Mouse (Mus musculus) ES-E14 (cell line): ENCODE measurements at regions not wholly inside any gene's neighbourhood (a gene's known extent, or its start where the extent isn't known, plus 50 kb on each side); places are given as distances from the start of the nearest gene placed in this dataset.

Source experiments
- DNase-seq: peaks from one replicate; pipeline ENCODE4 v3.0.0-alpha.2; 2013; ENCODE audit warnings: low read depth, low spot score
- H3K27ac ChIP-seq: 2 replicates; pipeline ENCODE4 v1.5.1; 2012; ENCODE audit warnings: low read depth, mild to moderate bottlenecking, low read length, moderate library complexity, mixed read lengths; ENCODE audit not compliant: poor library complexity, insufficient read depth, severe bottlenecking
- H3K36me3 ChIP-seq: 2 replicates; pipeline ENCODE4 v1.6.1; 2012; ENCODE audit warnings: mild to moderate bottlenecking, low read length, moderate library complexity, mixed read lengths; ENCODE audit not compliant: control insufficient read depth, poor library complexity, insufficient read depth, severe bottlenecking
- H3K4me1 ChIP-seq, 2 experiments: fragments of 150-350 bp in 1 of 2; sonication (generic) in 1 of 2; 2 replicates each; pipeline ENCODE4 v1.6.1; 2012; ENCODE audit warnings: low read length in 2 of 2, mild to moderate bottlenecking in 1 of 2, mixed read lengths in 1 of 2; ENCODE audit not compliant: control insufficient read depth in 2 of 2, insufficient read depth in 2 of 2, poor library complexity in 1 of 2
- H3K4me3 ChIP-seq, 2 experiments: fragments of 150-350 bp in 1 of 2; sonication (generic) in 1 of 2; 2 replicates each; pipeline ENCODE4 v1.5.1; 2012; ENCODE audit warnings: low read length in 2 of 2, low read depth in 1 of 2, mild to moderate bottlenecking in 1 of 2, mixed read lengths in 1 of 2; ENCODE audit not compliant: insufficient read depth in 1 of 2, poor library complexity in 1 of 2, severe bottlenecking in 1 of 2
- H3K9ac ChIP-seq: 2 replicates; pipeline ENCODE4 v1.6.1; 2012; ENCODE audit warnings: low read depth, mild to moderate bottlenecking, low read length, mixed read lengths; ENCODE audit not compliant: poor library complexity, insufficient read depth, severe bottlenecking
- H3K9me3 ChIP-seq: fragments of 150-350 bp; sonication (generic); 2 replicates; pipeline ENCODE4 v1.6.1; 2012; ENCODE audit warnings: low read depth, mild to moderate bottlenecking, low read length; ENCODE audit not compliant: control insufficient read depth, insufficient read depth
- CHD2 ChIP-seq: IDR thresholded peaks from 2 replicates; pipeline ENCODE4 v1.6.1; 2014; ENCODE audit warnings: mild to moderate bottlenecking, low read depth, low read length, inconsistent platforms
- HCFC1 ChIP-seq: IDR thresholded peaks from 2 replicates; pipeline ENCODE4 v1.6.1; 2012; ENCODE audit warnings: low read length, inconsistent platforms, borderline replicate concordance; ENCODE audit not compliant: insufficient read depth
- MAFK ChIP-seq: IDR thresholded peaks from 2 replicates; pipeline ENCODE4 v1.6.1; 2014; ENCODE audit warnings: mild to moderate bottlenecking, low read depth, low read length, inconsistent platforms; ENCODE audit not compliant: insufficient read depth
- ZC3H11A ChIP-seq: IDR thresholded peaks from 2 replicates; pipeline ENCODE4 v1.6.1; 2012; ENCODE audit warnings: low read depth, mild to moderate bottlenecking, inconsistent platforms, low read length, borderline replicate concordance
- ZNF384 ChIP-seq: IDR thresholded peaks from 2 replicates; pipeline ENCODE4 v1.6.1; 2012; ENCODE audit warnings: low read depth, low read length, inconsistent platforms
- in situ Hi-C, 2 experiments: fragments of 600-800 bp; cut with MboI; formaldehyde crosslinking; loops; one replicate each; pipeline ENCODE4 v1.15.1; 2025; ENCODE audit warnings: low sequenced_read_pairs in 2 of 2, inconsistent platforms in 1 of 2; ENCODE audit not compliant: unreplicated experiment in 2 of 2

DNA sequence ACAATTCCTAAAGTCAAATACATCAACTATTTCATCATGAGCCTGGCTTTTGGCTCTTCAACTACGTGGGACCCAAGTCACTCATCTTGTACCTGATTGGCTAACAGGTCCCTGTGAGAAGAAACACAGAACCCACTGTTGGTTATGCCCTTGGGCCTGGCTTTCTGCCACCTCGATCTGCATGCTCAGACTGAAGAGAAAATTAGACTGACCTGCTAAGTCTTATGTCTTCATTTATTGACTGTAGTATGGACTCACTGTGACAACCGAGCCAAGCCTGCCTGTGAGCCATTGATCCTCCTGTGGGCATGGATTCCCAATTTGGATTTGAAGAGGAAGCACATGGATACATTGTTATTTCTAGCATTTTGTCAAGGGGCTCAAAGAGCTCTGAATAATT is 166.3 kb upstream of the Sox2 start:
- Histone ChIP-seq H3K27ac (no peak overlapping the region), H3K9me3 (no peaks in the 10 kb centered on the region), H3K36me3 (no peaks in the 10 kb centered on the region), H3K4me3 (no peak overlapping the region), H3K4me1 (peaks cover 0 to 4% of the 10 kb centered on the region in 2 experiments; a peak in 1 of 4 replicates), H3K9ac (no peak overlapping the region)
- in situ Hi-C loops = no loop called here
- no peak for DNase-seq
- TF ChIP-seq CHD2 (no peak), ZNF384 (no peak), HCFC1 (no peak), MAFK (no peak), ZC3H11A (no peak)

DNA sequence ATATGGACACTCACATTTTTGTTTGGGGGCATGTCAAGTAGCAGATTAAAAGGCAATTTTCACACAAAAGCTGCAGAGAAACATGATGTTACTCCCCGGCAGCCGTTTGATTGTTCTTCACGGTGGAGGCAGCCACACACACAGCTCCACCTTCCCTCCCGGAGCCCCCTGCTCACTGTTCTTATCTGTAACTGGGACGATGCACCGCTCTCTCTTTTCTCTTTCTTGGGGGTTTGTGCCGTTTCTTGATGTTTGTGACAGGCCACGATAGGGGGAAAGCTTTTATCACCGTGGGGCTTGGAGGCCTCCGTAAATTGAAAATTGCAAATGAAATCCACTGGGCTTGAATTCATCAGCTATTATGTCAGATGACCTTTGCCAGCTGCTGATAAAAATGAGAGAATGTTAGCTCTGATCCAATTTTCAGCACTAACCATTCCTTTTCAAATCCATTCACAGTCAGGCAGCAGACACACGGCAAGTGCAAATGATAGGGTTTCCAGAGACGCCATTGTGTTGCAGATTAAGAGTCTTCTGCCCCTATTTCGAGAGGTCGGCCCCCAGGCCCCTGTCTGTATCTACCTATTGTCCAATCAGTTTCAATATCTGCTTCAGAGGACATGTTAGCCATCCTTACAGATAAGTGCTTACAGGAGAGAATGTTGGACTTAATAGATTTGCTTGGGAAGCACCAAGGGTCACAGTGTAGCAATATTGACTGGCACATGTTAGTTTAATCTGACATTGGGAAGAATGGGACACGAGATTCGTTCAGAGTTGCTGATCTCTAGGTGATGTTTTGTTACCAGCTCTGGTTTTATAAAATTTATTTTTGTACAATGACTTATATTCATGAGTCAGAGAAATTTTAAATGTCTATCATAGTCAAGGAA is 168.1 kb upstream of the Sox2 start:
- no peak overlapping the region for H3K4me3 ChIP-seq
- no peaks in the 10 kb centered on the region for H3K9me3 ChIP-seq
- no peak overlapping the region for H3K9ac ChIP-seq
- DNase-seq = no peak
- in situ Hi-C loops = no loop called here
- H3K4me1 ChIP-seq = peaks cover 0 to 4% of the 10 kb centered on the region in 2 experiments; a peak in 1 of 4 replicates
- TF ChIP-seq HCFC1 (no peak), ZC3H11A (no peak), CHD2 (no peak), ZNF384 (no peak), MAFK (no peak)
- no peak overlapping the region for H3K27ac ChIP-seq
- no peaks in the 10 kb centered on the region for H3K36me3 ChIP-seq

DNA sequence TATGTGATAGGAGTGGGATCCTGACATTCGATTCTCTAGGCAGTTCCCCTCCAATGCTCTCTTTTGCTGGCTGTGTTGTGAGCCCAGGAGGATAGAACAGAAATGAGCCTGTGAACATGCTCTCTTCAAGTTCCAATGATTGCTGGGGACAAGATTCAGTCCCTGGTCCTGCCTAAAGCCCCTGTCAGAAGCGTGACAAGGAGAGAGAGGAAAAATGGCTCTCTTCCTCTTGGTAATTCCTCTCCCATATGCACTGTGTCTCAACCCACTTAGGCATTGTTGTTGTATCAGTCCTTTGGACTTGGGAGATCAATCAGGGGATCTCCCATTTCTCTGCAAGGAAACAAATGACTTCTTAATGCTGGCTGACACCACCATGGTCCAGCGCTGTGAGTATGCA is 168.9 kb upstream of the Sox2 start:
- no peak overlapping the region for H3K9ac ChIP-seq
- H3K27ac ChIP-seq = no peak overlapping the region
- no peaks in the 10 kb centered on the region for H3K36me3 ChIP-seq
- H3K4me1 ChIP-seq = peaks cover 0 to 2% of the 10 kb centered on the region in 2 experiments; a peak in 1 of 4 replicates
- H3K4me3 ChIP-seq = no peak overlapping the region
- no peak for DNase-seq
- TF ChIP-seq ZC3H11A (no peak), CHD2 (no peak), ZNF384 (no peak), HCFC1 (no peak), MAFK (no peak)
- H3K9me3 ChIP-seq = no peaks in the 10 kb centered on the region
- in situ Hi-C loops = no loop called here

DNA sequence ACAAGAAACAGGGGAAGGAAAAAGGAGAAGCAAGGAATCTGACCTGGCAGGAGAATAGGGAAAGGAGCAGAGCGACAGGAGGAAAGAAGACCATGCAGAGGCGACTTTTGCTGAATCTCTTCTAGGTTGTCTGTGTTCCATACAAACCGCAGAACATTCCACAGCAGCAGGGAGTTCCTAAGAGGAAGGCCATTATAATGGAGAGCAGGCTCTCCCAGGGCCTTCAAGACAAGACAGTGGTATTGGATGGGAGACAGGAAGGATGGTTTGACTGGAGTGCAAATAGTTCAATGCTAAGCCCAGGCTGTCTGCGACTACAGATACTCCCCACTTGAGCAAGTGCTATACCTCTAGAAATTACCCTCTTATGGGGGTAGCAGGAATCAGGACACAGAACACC is 176.1 kb upstream of the Sox2 start:
- Histone ChIP-seq H3K36me3 (no peaks in the 10 kb centered on the region), H3K9ac (no peak overlapping the region), H3K4me3 (no peak overlapping the region), H3K27ac (no peak overlapping the region), H3K9me3 (no peaks in the 10 kb centered on the region), H3K4me1 (no peaks in the 10 kb centered on the region; a peak in 2 of 4 replicates)
- no peak for TF ChIP-seq CHD2
- no peak for TF ChIP-seq ZC3H11A
- TF ChIP-seq MAFK = no peak
- TF ChIP-seq ZNF384 = no peak
- TF ChIP-seq HCFC1 = no peak
- peak; percentile 24 for DNase-seq
- in situ Hi-C loops = no loop called here

DNA sequence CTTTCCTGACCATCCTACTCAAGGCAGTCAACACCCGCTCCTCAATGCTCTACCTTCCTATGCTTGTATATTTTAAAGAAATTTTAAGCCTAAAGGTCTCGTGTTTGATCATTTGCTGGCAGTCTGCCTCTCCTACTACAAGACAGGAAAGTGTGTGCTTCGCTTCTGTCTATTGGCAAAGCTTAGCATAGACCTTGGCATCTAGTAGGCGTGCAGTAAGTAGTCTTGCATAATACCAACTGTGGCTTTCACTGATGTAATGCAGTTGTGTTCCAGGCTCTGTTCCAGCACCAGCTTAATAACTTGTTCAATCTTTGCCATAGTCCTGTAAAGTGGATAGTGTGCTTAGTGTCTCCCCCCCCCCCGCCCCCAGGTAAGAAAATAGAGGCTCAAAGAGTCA is 179.5 kb upstream of the Sox2 start:
- TF ChIP-seq HCFC1 (no peak), MAFK (no peak), ZC3H11A (no peak), ZNF384 (no peak), CHD2 (no peak)
- Histone ChIP-seq H3K4me1 (no peaks in the 10 kb centered on the region; a peak in 2 of 4 replicates), H3K36me3 (no peaks in the 10 kb centered on the region), H3K9me3 (no peaks in the 10 kb centered on the region), H3K9ac (no peak overlapping the region), H3K27ac (no peak overlapping the region), H3K4me3 (no peak overlapping the region)
- DNase-seq = no peak
- in situ Hi-C loops = no loop called here
